Mouse (Mus musculus): ENCODE results near the gene Tmem52b. TPM values are rescaled to one million over a fixed set of nuclear protein-coding genes. Genes with fewer than 3 reads are reported as not detected.
"Not testable (repeated sequence)": the region's sequence is repeated elsewhere in the genome, so short reads cannot be mapped to it uniquely, and the experiment has no call there.

Gene Tmem52b
- not detected in 2 replicates for polyA plus RNA-seq (2016; fragmentation: Nextera tagmentation; extraction: Ambion mirVana)

- no peak within 1 kb of the TSS for H3K27ac ChIP-seq
- no peaks in the 10 kb centered on the region for H3K9me3 ChIP-seq
- H3K4me2 ChIP-seq (replicated peaks) = no peak within 1 kb of the TSS
- no peak within 1 kb of the TSS for H3K9ac ChIP-seq
- H3K36me3 ChIP-seq = no peaks in the 10 kb centered on the region
- 65% methylated on average over 3 of the region's 3 CpGs for WGBS
- ATAC-seq (ENCODE audit: insufficient number of reproducible peaks, insufficient read depth, low FRiP score, low TSS enrichment) = no peak
- no peak within 1 kb of the TSS for H3K4me3 ChIP-seq
- H3K27me3 ChIP-seq = no peaks in the 10 kb centered on the region
- H3K4me1 ChIP-seq = 0 out of 2 replicates have a peak, but pooled peaks cover 6% of the 10 kb centered on the region
These were observed at the start of gene Tmem52b for GRCm38 (mm10) chr6:129512367-129512766. Tmem52b (plus strand) TSS chr6:129512555.

GRCm38 (mm10) chr6:129471386-129471785, 41.0 kb upstream of the Tmem52b start:
- H3K36me3 ChIP-seq = no peaks in the 10 kb centered on the region
- 90% methylated on average over 6 of the region's 6 CpGs for WGBS
- H3K27ac ChIP-seq = no peak overlapping the region
- no peak overlapping the region for H3K9ac ChIP-seq
- no peaks in the 10 kb centered on the region for H3K4me1 ChIP-seq
- no peaks in the 10 kb centered on the region for H3K9me3 ChIP-seq
- no peak for ATAC-seq (ENCODE audit: insufficient number of reproducible peaks, insufficient read depth, low FRiP score, low TSS enrichment)
- H3K27me3 ChIP-seq = no peaks in the 10 kb centered on the region
- no peak overlapping the region for H3K4me3 ChIP-seq
- H3K4me2 ChIP-seq (replicated peaks) = no peak overlapping the region

GRCm38 (mm10) chr6:129472627-129473026, 39.7 kb upstream of the Tmem52b start:
- Histone ChIP-seq H3K27ac (no peak overlapping the region), H3K36me3 (no peaks in the 10 kb centered on the region), H3K4me3 (no peak overlapping the region), H3K9ac (no peak overlapping the region), H3K4me1 (no peaks in the 10 kb centered on the region), H3K27me3 (no peaks in the 10 kb centered on the region), H3K9me3 (no peaks in the 10 kb centered on the region), H3K4me2 (replicated peaks) (no peak overlapping the region)
- ATAC-seq (ENCODE audit: insufficient number of reproducible peaks, insufficient read depth, low FRiP score, low TSS enrichment) = no peak
- WGBS = 74% methylated on average over 5 of the region's 5 CpGs

- no peaks in the 10 kb centered on the region for H3K4me1 ChIP-seq
- WGBS = 33% methylated on average over 13 of the region's 13 CpGs
- no peak overlapping the region for H3K4me2 ChIP-seq (replicated peaks)
- ATAC-seq (ENCODE audit: insufficient number of reproducible peaks, insufficient read depth, low FRiP score, low TSS enrichment) = no peak
- no peaks in the 10 kb centered on the region for H3K27me3 ChIP-seq
- no peak overlapping the region for H3K9ac ChIP-seq
- H3K27ac ChIP-seq = no peak overlapping the region
- H3K4me3 ChIP-seq = no peak overlapping the region
- H3K36me3 ChIP-seq = no peaks in the 10 kb centered on the region
- H3K9me3 ChIP-seq = no peaks in the 10 kb centered on the region
These were observed 35.8 kb upstream of the Tmem52b start for GRCm38 (mm10) chr6:129476404-129477126.

GRCm38 (mm10) chr6:129480089-129480958, 32.0 kb upstream of the Tmem52b start:
- WGBS = 63% methylated on average over 8 of the region's 8 CpGs
- no peak overlapping the region for H3K4me3 ChIP-seq
- H3K36me3 ChIP-seq = no peaks in the 10 kb centered on the region
- H3K9ac ChIP-seq = no peak overlapping the region
- H3K4me1 ChIP-seq = no peaks in the 10 kb centered on the region
- H3K4me2 ChIP-seq (replicated peaks) = no peak overlapping the region
- ATAC-seq (ENCODE audit: insufficient number of reproducible peaks, insufficient read depth, low FRiP score, low TSS enrichment) = no peak
- no peaks in the 10 kb centered on the region for H3K9me3 ChIP-seq
- no peak overlapping the region for H3K27ac ChIP-seq
- no peaks in the 10 kb centered on the region for H3K27me3 ChIP-seq

- no peak overlapping the region for H3K4me3 ChIP-seq
- H3K4me1 ChIP-seq = no peaks in the 10 kb centered on the region
- H3K27ac ChIP-seq = no peak overlapping the region
- no peak overlapping the region for H3K9ac ChIP-seq
- H3K36me3 ChIP-seq = no peaks in the 10 kb centered on the region
- WGBS = 82% methylated on average over 4 of the region's 4 CpGs
- ATAC-seq (ENCODE audit: insufficient number of reproducible peaks, insufficient read depth, low FRiP score, low TSS enrichment) = no peak
- no peaks in the 10 kb centered on the region for H3K9me3 ChIP-seq
- no peak overlapping the region for H3K4me2 ChIP-seq (replicated peaks)
- no peaks in the 10 kb centered on the region for H3K27me3 ChIP-seq
These were observed 17.4 kb upstream of the Tmem52b start for GRCm38 (mm10) chr6:129494924-129495323.

GRCm38 (mm10) chr6:129497345-129498218, 14.8 kb upstream of the Tmem52b start:
- Histone ChIP-seq H3K9ac (no peak overlapping the region), H3K4me1 (no peaks in the 10 kb centered on the region), H3K4me2 (replicated peaks) (no peak overlapping the region), H3K27me3 (no peaks in the 10 kb centered on the region), H3K36me3 (no peaks in the 10 kb centered on the region), H3K4me3 (no peak overlapping the region), H3K9me3 (no peaks in the 10 kb centered on the region), H3K27ac (no peak overlapping the region)
- ATAC-seq (ENCODE audit: insufficient number of reproducible peaks, insufficient read depth, low FRiP score, low TSS enrichment) = no peak
- 86% methylated on average over 3 of the region's 3 CpGs for WGBS

- WGBS = 91% methylated on average over 1 of the region's 1 CpGs
These were observed 12.8 kb upstream of the Tmem52b start for GRCm38 (mm10) chr6:129499516-129499915.

GRCm38 (mm10) chr6:129503471-129503870, 8.9 kb upstream of the Tmem52b start:
- H3K9me3 ChIP-seq = 0 out of 2 replicates have a peak, but pooled peaks cover 3% of the 10 kb centered on the region
- H3K27me3 ChIP-seq = no peaks in the 10 kb centered on the region
- no peak overlapping the region for H3K4me2 ChIP-seq (replicated peaks)
- H3K4me3 ChIP-seq = no peak overlapping the region
- no peak overlapping the region for H3K27ac ChIP-seq
- no peak for ATAC-seq (ENCODE audit: insufficient number of reproducible peaks, insufficient read depth, low FRiP score, low TSS enrichment)
- 77% methylated on average over 2 of the region's 2 CpGs for WGBS
- H3K4me1 ChIP-seq = no peaks in the 10 kb centered on the region
- no peak overlapping the region for H3K9ac ChIP-seq
- H3K36me3 ChIP-seq = no peaks in the 10 kb centered on the region

More at GRCm38 (mm10) chr6:129499516-129499915, 12.8 kb upstream of the Tmem52b start:
- not testable (repeated sequence) for H3K4me3 ChIP-seq; H3K4me1 ChIP-seq; H3K36me3 ChIP-seq; H3K9ac ChIP-seq; H3K9me3 ChIP-seq; H3K27me3 ChIP-seq; H3K4me2 ChIP-seq (replicated peaks); ATAC-seq (ENCODE audit: insufficient number of reproducible peaks, insufficient read depth, low FRiP score, low TSS enrichment); H3K27ac ChIP-seq

- no peaks in the 10 kb centered on the region for H3K4me1 ChIP-seq
- no peak within 1 kb of the TSS for H3K4me3 ChIP-seq
- H3K4me2 ChIP-seq (replicated peaks) = no peak within 1 kb of the TSS
- 86% methylated on average over 9 of the region's 9 CpGs for WGBS
- 0 out of 2 replicates have a peak, but pooled peaks cover 3% of the 10 kb centered on the region for H3K9me3 ChIP-seq
- H3K27ac ChIP-seq = no peak within 1 kb of the TSS
- no peak within 1 kb of the TSS for H3K9ac ChIP-seq
- no peak for ATAC-seq (ENCODE audit: insufficient number of reproducible peaks, insufficient read depth, low FRiP score, low TSS enrichment)
- H3K27me3 ChIP-seq = no peaks in the 10 kb centered on the region
- no peaks in the 10 kb centered on the region for H3K36me3 ChIP-seq
These were observed 5.3 kb upstream of the Tmem52b start, which contains the start of gene Olr1 for GRCm38 (mm10) chr6:129507024-129507423. Olr1 (minus strand) TSS chr6:129507165.

Measured in embryonic facial prominence, embryonic 12.5 days (tissue).